Mouse (Mus musculus) kidney, embryonic 16.5 days (tissue): ENCODE measurements around the gene Gm20521. TPM values are rescaled to one million over a fixed set of nuclear protein-coding genes. Genes with fewer than 3 reads are reported as not detected.

Experiments
- ATAC-seq: fragments of 200-750 bp; cut with Nextera tagmentation; 2 replicates; pipeline ENCODE4 v1.8.0; 2017; ENCODE audit warnings: moderate TSS enrichment; ENCODE audit not compliant: low FRiP score, low TSS enrichment
- H3K27ac ChIP-seq: fragments of 300-500 bp; sonication (generic); 2 replicates; pipeline ENCODE4 v1.5.1; 2014; ENCODE audit warnings: low read length
- H3K27me3 ChIP-seq: fragments of 300-500 bp; sonication (generic); 2 replicates; pipeline ENCODE4 v1.6.1; 2014; ENCODE audit warnings: low read length, control low read depth, mixed read lengths; ENCODE audit not compliant: insufficient read depth
- H3K36me3 ChIP-seq: fragments of 300-500 bp; sonication (generic); 2 replicates; pipeline ENCODE4 v1.6.1; 2014; ENCODE audit warnings: low read length, control low read depth, mixed read lengths; ENCODE audit not compliant: insufficient read depth
- H3K4me1 ChIP-seq: fragments of 300-500 bp; sonication (generic); 2 replicates; pipeline ENCODE4 v1.6.1; 2014; ENCODE audit warnings: low read length, control low read depth, mixed read lengths; ENCODE audit not compliant: insufficient read depth
- H3K4me2 ChIP-seq: fragments of 300-500 bp; sonication (generic); replicated peaks from 2 replicates; pipeline ENCODE4 v1.6.1; 2014; ENCODE audit warnings: low read depth, low read length
- H3K4me3 ChIP-seq: fragments of 300-500 bp; sonication (generic); 2 replicates; pipeline ENCODE4 v1.5.1; 2014; ENCODE audit warnings: mild to moderate bottlenecking, low read length
- H3K9ac ChIP-seq: fragments of 300-500 bp; sonication (generic); replicated peaks from 2 replicates; pipeline ENCODE4 v1.6.1; 2014; ENCODE audit warnings: low read length
- H3K9me3 ChIP-seq: fragments of 300-500 bp; sonication (generic); 2 replicates; pipeline ENCODE4 v1.6.1; 2016; ENCODE audit warnings: low read length, control low read depth
- WGBS: fragments of 180-500 bp; shearing (Covaris S2); extraction: QIAGEN DNeasy Blood & Tissue Kit; methylation state at CpG from one replicate; pipeline ENCODE4 v1.1.7; 2014; 5-methylcytosine and 5-hydroxymethylcytosine counted together
- polyA plus RNA-seq: library from polyadenylated mRNA; unstranded; fragments of >200 nt; fragmentation: Nextera tagmentation; extraction: Ambion mirVana; gene quantifications from 2 replicates; pipeline ENCODE4 v1.2.1, GENCODE M21; 2015

Gm20521 gene
- polyA plus RNA-seq, 1 experiment from 2014 or later: 0.16 TPM

GRCm38 (mm10) chr14:54930431-54930830, 47.2 kb downstream of the Gm20521 start:
- Histone ChIP-seq H3K36me3 (no peaks in the 10 kb centered on the region), H3K4me3 (no peak overlapping the region), H3K9ac (no peak overlapping the region), H3K27ac (no peak overlapping the region), H3K9me3 (no peaks in the 10 kb centered on the region), H3K4me2 (no peak overlapping the region), H3K4me1 (peaks cover 23% of the 10 kb centered on the region), H3K27me3 (0 out of 2 replicates have a peak, but pooled peaks cover 2% of the 10 kb centered on the region)
- no peak for ATAC-seq
- WGBS: 37% methylated on average over 2 of the region's 2 CpGs

GRCm38 (mm10) chr14:54932645-54933150, 49.5 kb downstream of the Gm20521 start, which contains the start of gene Il25:
Gene Il25 (plus strand): TSS chr14:54932695.
- ATAC-seq: peak; percentile 18; the same call in 1 of the 2 replicates
- WGBS: 30% methylated on average over 6 of the region's 6 CpGs
- Histone ChIP-seq H3K4me1 (peaks cover 21% of the 10 kb centered on the region), H3K9ac (no peak within 1 kb of the TSS), H3K9me3 (no peaks in the 10 kb centered on the region), H3K4me2 (no peak within 1 kb of the TSS), H3K27me3 (0 out of 2 replicates have a peak, but pooled peaks cover 2% of the 10 kb centered on the region), H3K36me3 (no peaks in the 10 kb centered on the region), H3K4me3 (no peak within 1 kb of the TSS), H3K27ac (no peak within 1 kb of the TSS)

GRCm38 (mm10) chr14:54935904-54936830, 52.9 kb downstream of the Gm20521 start, which contains the start of gene Cmtm5:
Gene Cmtm5 (plus strand): TSS chr14:54936261.
- no peaks in the 10 kb centered on the region for H3K36me3 ChIP-seq
- H3K4me1 ChIP-seq: peaks cover 22% of the 10 kb centered on the region
- 24% methylated on average over 8 of the region's 8 CpGs for WGBS
- H3K4me2 ChIP-seq: peak within 1 kb of the TSS; percentile 11; the same call in 1 of the 2 replicates
- peak; percentile 7; the same call in 1 of the 2 replicates for ATAC-seq
- H3K9ac ChIP-seq: peak within 1 kb of the TSS; percentile 54
- H3K27me3 ChIP-seq: no peaks in the 10 kb centered on the region
- peak within 1 kb of the TSS; percentile 72 for H3K27ac ChIP-seq
- no peak within 1 kb of the TSS for H3K4me3 ChIP-seq
- no peaks in the 10 kb centered on the region for H3K9me3 ChIP-seq

- peak overlapping the region; percentile 72 for H3K27ac ChIP-seq
- no peak overlapping the region for H3K4me3 ChIP-seq
- no peaks in the 10 kb centered on the region for H3K36me3 ChIP-seq
- peak overlapping the region; percentile 11; the same call in 1 of the 2 replicates for H3K4me2 ChIP-seq
- peak; percentile 43 for ATAC-seq
- 26% methylated on average over 6 of the region's 6 CpGs for WGBS
- H3K4me1 ChIP-seq: peaks cover 22% of the 10 kb centered on the region
- H3K27me3 ChIP-seq: no peaks in the 10 kb centered on the region
- H3K9me3 ChIP-seq: no peaks in the 10 kb centered on the region
- H3K9ac ChIP-seq: peak overlapping the region; percentile 54
Measured at GRCm38 (mm10) chr14:54936831-54937160, 53.6 kb downstream of the Gm20521 start.

- Histone ChIP-seq H3K27ac (no peak overlapping the region), H3K36me3 (no peaks in the 10 kb centered on the region), H3K9ac (no peak overlapping the region), H3K9me3 (no peaks in the 10 kb centered on the region), H3K4me2 (no peak overlapping the region), H3K4me3 (no peak overlapping the region), H3K27me3 (no peaks in the 10 kb centered on the region), H3K4me1 (peaks cover 22% of the 10 kb centered on the region)
- 82% methylated on average over 16 of the region's 16 CpGs for WGBS
- ATAC-seq: no peak
Measured at GRCm38 (mm10) chr14:54937361-54938182, 54.3 kb downstream of the Gm20521 start.

GRCm38 (mm10) chr14:54938431-54939219, 55.4 kb downstream of the Gm20521 start:
- Histone ChIP-seq H3K4me3 (no peak overlapping the region), H3K9me3 (no peaks in the 10 kb centered on the region), H3K9ac (no peak overlapping the region), H3K36me3 (no peaks in the 10 kb centered on the region), H3K4me1 (peaks cover 16% of the 10 kb centered on the region; the same call in 1 of the 2 replicates), H3K27me3 (no peaks in the 10 kb centered on the region), H3K27ac (no peak overlapping the region), H3K4me2 (no peak overlapping the region)
- no peak for ATAC-seq
- WGBS: 83% methylated on average over 15 of the region's 15 CpGs

- H3K9me3 ChIP-seq: no peaks in the 10 kb centered on the region
- peaks cover 16% of the 10 kb centered on the region; the same call in 1 of the 2 replicates for H3K4me1 ChIP-seq
- no peak overlapping the region for H3K4me3 ChIP-seq
- H3K4me2 ChIP-seq: no peak overlapping the region
- H3K9ac ChIP-seq: no peak overlapping the region
- H3K36me3 ChIP-seq: no peaks in the 10 kb centered on the region
- peak overlapping the region; percentile 13; the same call in 1 of the 2 replicates for H3K27ac ChIP-seq
- WGBS: 40% methylated on average over 12 of the region's 12 CpGs
- H3K27me3 ChIP-seq: no peaks in the 10 kb centered on the region
- peak; percentile 57 for ATAC-seq
Measured at GRCm38 (mm10) chr14:54939434-54940175, 56.4 kb downstream of the Gm20521 start.

GRCm38 (mm10) chr14:54940176-54940530, 56.9 kb downstream of the Gm20521 start:
- WGBS: 61% methylated on average over 3 of the region's 3 CpGs
- no peak for ATAC-seq

More at GRCm38 (mm10) chr14:54940176-54940530, 56.9 kb downstream of the Gm20521 start:
- Histone ChIP-seq H3K4me3 (no peak overlapping the region), H3K4me2 (no peak overlapping the region), H3K9me3 (no peaks in the 10 kb centered on the region), H3K27ac (no peak overlapping the region), H3K4me1 (peaks cover 16% of the 10 kb centered on the region; the same call in 1 of the 2 replicates), H3K36me3 (no peaks in the 10 kb centered on the region), H3K9ac (no peak overlapping the region), H3K27me3 (no peaks in the 10 kb centered on the region)
